Mouse (Mus musculus): ENCODE data around the gene Cdkn3. TPM values are rescaled to one million over a fixed set of nuclear protein-coding genes. Genes with fewer than 3 reads are reported as not detected.

The Cdkn3 gene
- total and polyA plus RNA-seq, 3 experiments = 16.0 to 27.8 (median 22.8) TPM

DNA sequence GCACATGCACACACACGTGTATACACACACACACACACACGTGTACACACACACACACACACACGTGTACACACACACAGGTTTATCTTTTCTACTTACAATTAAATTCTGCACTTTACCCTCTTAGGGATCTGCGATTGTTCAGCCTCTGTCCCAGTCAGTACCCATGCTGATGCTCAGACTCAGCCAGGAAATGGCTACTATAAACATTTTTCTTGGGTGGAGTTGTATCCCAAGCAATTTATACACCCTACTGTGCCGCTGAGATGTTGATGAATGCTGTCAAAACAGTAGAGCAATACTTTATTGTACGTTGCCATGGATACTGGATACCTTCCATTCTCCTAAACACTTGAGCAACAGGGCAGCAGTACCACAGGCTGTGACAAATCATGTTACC is 9.7 kb downstream of the Cdkn3 start:
- no peaks in the 10 kb centered on the region for H3K9me3 ChIP-seq (replicated peaks; ENCODE audit: low read length)
- peaks cover 53 to 89% of the 10 kb centered on the region in 2 experiments for H3K36me3 ChIP-seq (replicated peaks in 1 of 2; ENCODE audit: control insufficient read depth in 1 of 2, insufficient read depth in 1 of 2, low read length in 1 of 2)
- TF ChIP-seq ZNF384 (IDR thresholded peaks at IDR 0.05; ENCODE audit: low read depth, low read length) (no peak), POLR2AphosphoS2 (IDR thresholded peaks at IDR 0.05; ENCODE audit: low read depth, low read length) (0 out of 2 replicates have a peak, but pooled peaks have one; percentile 19)
- H3K79me2 ChIP-seq (replicated peaks; ENCODE audit: control insufficient read depth, extremely low read depth, insufficient read depth, poor library complexity, severe bottlenecking) = no peaks in the 10 kb centered on the region
- no peak overlapping the region for H3K4me2 ChIP-seq (ENCODE audit: insufficient read depth, low read depth, poor library complexity, severe bottlenecking)
- H3K27ac ChIP-seq (ENCODE audit: insufficient read depth, low read depth) = no peak overlapping the region
- in situ Hi-C loops (cut with MboI; ENCODE audit: low pct_ligation_motif_present, low pct_unique_long_range_greater_than_20kb, low sequenced_read_pairs) = no loop called here
- no peaks in the 10 kb centered on the region for H3K27me3 ChIP-seq (replicated peaks)
- dilution Hi-C loops (cut with MboI; ENCODE audit: extremely low pct_ligation_motif_present, extremely low pct_unique_long_range_greater_than_20kb, low sequenced_read_pairs) = no loop called here
- H3K9ac ChIP-seq (ENCODE audit: insufficient read depth, low read depth) = no peak overlapping the region
- no peaks in the 10 kb centered on the region for H3K4me1 ChIP-seq (ENCODE audit: control insufficient read depth in 1 of 2, insufficient read depth in 2 of 2)
- no peak for DNase-seq (ENCODE audit: extremely low read depth)
- H3K4me3 ChIP-seq (replicated peaks in 1 of 3; ENCODE audit: low read depth in 2 of 3, low read length in 2 of 3, poor library complexity in 1 of 3) = no peak overlapping the region

DNA sequence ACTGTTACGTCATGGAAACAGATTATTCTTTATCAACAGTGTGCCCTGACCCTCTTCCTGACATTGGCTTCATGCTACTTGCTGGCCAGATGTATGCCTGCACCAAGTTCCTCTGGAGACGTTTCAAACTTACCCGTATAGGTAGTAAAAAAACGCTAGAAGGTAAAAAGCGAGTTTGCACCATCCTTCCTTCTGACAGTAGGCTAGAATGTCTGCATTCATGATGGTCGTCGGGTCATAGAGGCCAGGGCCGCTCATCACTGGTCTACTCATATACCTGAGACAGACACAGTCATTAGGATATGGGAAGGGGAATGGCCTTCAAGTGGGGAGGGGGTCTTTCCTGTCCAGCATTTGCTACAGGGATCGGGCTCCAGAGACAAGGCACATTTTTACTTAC is 18.4 kb downstream of the Cdkn3 start:
- in situ Hi-C loops (cut with MboI; ENCODE audit: low pct_ligation_motif_present, low pct_unique_long_range_greater_than_20kb, low sequenced_read_pairs) (no loop called here), dilution Hi-C loops (cut with MboI; ENCODE audit: extremely low pct_ligation_motif_present, extremely low pct_unique_long_range_greater_than_20kb, low sequenced_read_pairs) (no loop called here)
- Histone ChIP-seq H3K9ac (ENCODE audit: insufficient read depth, low read depth) (no peak overlapping the region), H3K27me3 (replicated peaks) (no peaks in the 10 kb centered on the region), H3K36me3 (replicated peaks in 1 of 2; ENCODE audit: control insufficient read depth in 1 of 2, insufficient read depth in 1 of 2, low read length in 1 of 2) (peaks cover 53 to 93% of the 10 kb centered on the region in 2 experiments), H3K79me2 (replicated peaks; ENCODE audit: control insufficient read depth, extremely low read depth, insufficient read depth, poor library complexity, severe bottlenecking) (peaks cover 34% of the 10 kb centered on the region), H3K4me2 (ENCODE audit: insufficient read depth, low read depth, poor library complexity, severe bottlenecking) (no peak overlapping the region), H3K9me3 (replicated peaks; ENCODE audit: low read length) (peaks cover 30% of the 10 kb centered on the region), H3K4me3 (replicated peaks in 1 of 3; ENCODE audit: low read depth in 2 of 3, low read length in 2 of 3, poor library complexity in 1 of 3) (no peak overlapping the region), H3K4me1 (ENCODE audit: control insufficient read depth in 1 of 2, insufficient read depth in 2 of 2) (peaks cover 7 to 23% of the 10 kb centered on the region in 2 experiments), H3K27ac (ENCODE audit: insufficient read depth, low read depth) (no peak overlapping the region)
- DNase-seq (ENCODE audit: extremely low read depth) = no peak
- TF ChIP-seq ETS1 (conservative IDR thresholded peaks at IDR 0.05; ENCODE audit: low read depth, low read length) = no peak
- TF ChIP-seq CHD1 (IDR thresholded peaks at IDR 0.05; ENCODE audit: low read depth, low read length) = no peak
- TF ChIP-seq TBP (conservative IDR thresholded peaks at IDR 0.05; ENCODE audit: low read depth, low read length) = no peak
- no peak for TF ChIP-seq MAX (IDR thresholded peaks at IDR 0.05; ENCODE audit: low read length)
- TF ChIP-seq PAX5 (IDR thresholded peaks at IDR 0.05; ENCODE audit: low read length) = no peak
- TF ChIP-seq BHLHE40 (IDR thresholded peaks at IDR 0.05; ENCODE audit: low read depth, low read length) = no peak
- no peak for TF ChIP-seq TCF12 (IDR thresholded peaks at IDR 0.05; ENCODE audit: low read depth, low read length)
- no peak for TF ChIP-seq ZKSCAN1 (IDR thresholded peaks at IDR 0.05; ENCODE audit: borderline replicate concordance, low read depth, low read length)
- TF ChIP-seq SIN3A (IDR thresholded peaks at IDR 0.05; ENCODE audit: low read length) = no peak
- no peak for TF ChIP-seq EP300 (IDR thresholded peaks at IDR 0.05; ENCODE audit: low read length)
- no peak for TF ChIP-seq ZMIZ1 (IDR thresholded peaks at IDR 0.05; ENCODE audit: low read depth, low read length)
- no peak for TF ChIP-seq CTCF (conservative IDR thresholded peaks at IDR 0.05 in 1 of 2, IDR thresholded peaks at IDR 0.05 in 1 of 2; ENCODE audit: low read depth in 2 of 2, low read length in 2 of 2)
- TF ChIP-seq MYC (IDR thresholded peaks at IDR 0.05; ENCODE audit: low read depth, low read length) = no peak
- no peak for TF ChIP-seq RAD21 (IDR thresholded peaks at IDR 0.05; ENCODE audit: low read depth, low read length)
- no peak for TF ChIP-seq NRF1 (IDR thresholded peaks at IDR 0.05; ENCODE audit: low read depth, low read length)
- no peak for TF ChIP-seq ZNF384 (IDR thresholded peaks at IDR 0.05; ENCODE audit: low read depth, low read length)
- no peak for TF ChIP-seq USF2 (conservative IDR thresholded peaks at IDR 0.05; ENCODE audit: low read depth, low read length)
- TF ChIP-seq GABPA (IDR thresholded peaks at IDR 0.05; ENCODE audit: insufficient replicate concordance, low read depth, low read length) = no peak
